Mouse (Mus musculus) erythroid progenitor cell, adult 5-6 weeks (primary cell): ENCODE data around the gene Btrc. TPM values are rescaled to one million over a fixed set of nuclear protein-coding genes. Genes with fewer than 3 reads are reported as not detected.
A peak's percentile ranks its signal among the peaks of the same experiment; 100 is the strongest.
"Not testable (repeated sequence)": the region's sequence is repeated elsewhere in the genome, so short reads cannot be mapped to it uniquely, and the experiment has no call there.

Experiments used
- ATAC-seq: replicated peaks from 2 replicates; pipeline ENCODE4 v1.8.0; 2016; ENCODE audit warnings: moderate number of reproducible peaks, mild to moderate bottlenecking, moderate TSS enrichment, inconsistent platforms; ENCODE audit not compliant: poor library complexity, low FRiP score, severe bottlenecking
- total RNA-seq, 2 experiments: library from RNA; stranded (forward) in 1 of 2; stranded (reverse) in 1 of 2; fragments of 150-400 nt in 1 of 2; fragments of 186-747, 209-891 nt in 1 of 2; gene quantifications; 2 replicates each; pipeline versions ENCODE4 v1.2.3 to v1.2.4; 2015 to 2017; ENCODE audit warnings: low replicate concordance in 2 of 2

The Btrc gene
- total RNA-seq (2015; ENCODE audit: low replicate concordance) (130 and 155 TPM in 2 replicates), total RNA-seq (2017; ENCODE audit: low replicate concordance) (235 and 268 TPM in 2 replicates)

DNA sequence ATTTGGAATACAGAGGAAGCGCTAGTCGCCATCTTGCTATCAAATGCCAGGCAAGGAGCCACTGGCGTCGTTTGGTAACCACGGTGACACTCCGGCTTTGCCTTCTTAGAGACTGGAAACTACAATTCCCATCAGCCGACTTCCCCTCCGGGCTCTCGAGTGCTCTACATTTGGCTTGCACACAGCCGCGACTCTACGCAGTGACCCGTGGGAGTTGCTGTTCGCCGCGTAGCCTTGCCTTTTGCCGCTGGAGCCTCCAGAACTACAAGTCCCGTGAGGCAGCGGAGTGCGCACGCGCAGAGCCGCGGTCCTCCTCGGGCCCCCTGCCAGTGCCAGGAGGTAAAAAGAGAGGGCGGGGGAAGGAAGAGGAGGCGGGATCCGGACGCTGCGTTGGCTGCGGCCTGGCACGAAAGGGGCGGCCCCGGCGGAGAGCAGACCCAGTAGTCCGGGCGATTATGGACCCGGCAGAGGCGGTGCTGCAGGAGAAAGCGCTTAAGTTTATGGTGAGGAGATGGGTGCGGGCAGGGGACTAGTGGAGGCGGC, at the start of gene Btrc:
TSS of gene Btrc (plus strand) at position 351 of the 543 bp plus-strand sequence.
- ATAC-seq: peak; percentile 96

GRCm38 (mm10) chr19:45317473-45317882, 46.1 kb upstream of the Btrc start:
- ATAC-seq: no peak

- no peak for ATAC-seq
These were observed 42.5 kb upstream of the Btrc start for GRCm38 (mm10) chr19:45321062-45321461.

- ATAC-seq: no peak
These were observed 34.5 kb upstream of the Btrc start for GRCm38 (mm10) chr19:45329039-45329438.

GRCm38 (mm10) chr19:45329748-45330298, 33.7 kb upstream of the Btrc start:
- no peak for ATAC-seq

DNA sequence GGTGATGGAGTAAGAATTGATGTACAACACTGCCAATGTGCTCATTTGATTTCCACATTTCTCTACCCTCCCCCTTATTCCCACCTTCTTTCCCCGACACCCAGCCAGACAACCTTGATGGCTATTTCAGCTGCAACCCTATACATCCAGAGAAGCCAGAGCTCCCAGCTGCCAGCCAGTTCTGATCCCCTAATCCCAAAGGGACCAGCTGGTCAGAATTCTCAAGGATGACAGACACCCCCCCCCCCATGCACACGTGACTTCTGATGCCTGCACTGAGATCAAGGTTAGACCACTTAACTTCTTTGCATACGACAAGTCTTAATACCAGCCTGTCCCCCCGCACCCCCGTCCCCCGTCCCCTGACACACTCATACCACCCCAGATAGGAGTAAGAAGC, 26.8 kb upstream of the Btrc start:
- ATAC-seq: no peak

DNA sequence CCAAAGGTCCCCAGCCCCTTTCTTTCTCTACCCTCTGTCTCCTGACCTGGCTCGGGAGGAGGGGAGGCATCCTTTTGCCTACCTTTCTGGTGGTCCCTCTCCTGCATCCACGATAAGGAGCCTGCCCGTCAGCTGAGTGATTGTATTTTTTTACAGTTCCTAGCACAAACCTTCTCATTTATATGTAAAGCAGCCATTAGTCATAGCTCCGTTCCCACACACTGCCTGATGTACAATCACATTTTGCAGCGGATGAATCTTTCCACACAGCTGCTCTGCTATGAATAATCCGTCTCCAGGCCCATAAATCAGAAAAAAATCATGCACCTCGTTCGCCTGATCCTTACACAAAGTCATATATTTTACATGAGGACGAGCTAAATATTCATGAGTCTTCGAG, 25.4 kb upstream of the Btrc start:
- no peak for ATAC-seq

DNA sequence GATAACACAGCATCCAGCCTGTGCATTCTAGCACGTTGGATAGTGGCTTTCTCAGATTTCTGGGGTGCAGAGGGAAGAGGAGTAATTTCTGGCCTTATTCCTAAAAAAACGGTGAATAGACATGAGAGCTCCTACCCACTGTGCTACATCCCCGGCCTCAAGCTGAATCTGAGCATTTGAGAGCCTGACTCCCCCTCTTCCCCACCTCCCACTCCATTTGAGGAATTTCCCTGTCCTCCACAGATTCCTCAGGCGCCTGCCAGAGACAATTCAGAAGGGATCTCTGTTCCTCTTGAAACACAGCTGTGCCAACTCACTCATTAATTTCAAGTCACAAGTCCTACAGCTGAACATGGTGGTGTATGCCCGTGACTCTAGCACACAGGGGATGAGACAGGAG, 19.6 kb upstream of the Btrc start:
- ATAC-seq: no peak

DNA sequence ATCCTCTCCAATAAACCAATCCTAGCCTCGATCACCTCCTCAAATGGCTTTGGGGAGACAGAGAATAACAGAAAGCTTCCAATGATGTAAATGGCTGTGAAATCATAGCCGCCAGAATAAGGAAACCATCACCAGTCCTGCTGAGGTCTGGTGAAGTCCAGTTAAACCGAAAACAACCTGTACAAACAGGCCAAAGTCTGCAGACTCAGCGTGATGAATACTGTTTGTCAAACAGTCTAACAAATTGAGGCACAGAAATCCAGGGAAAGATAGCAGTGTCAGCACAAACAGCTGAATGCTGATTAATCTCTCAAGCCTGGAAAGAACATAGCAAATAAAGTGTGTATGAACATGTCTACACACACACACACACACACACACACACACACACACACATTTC, 15.3 kb upstream of the Btrc start:
- no peak for ATAC-seq

GRCm38 (mm10) chr19:45350456-45350855, 13.1 kb upstream of the Btrc start:
- ATAC-seq: no peak

GRCm38 (mm10) chr19:45352706-45353105, 10.8 kb upstream of the Btrc start:
- not testable (repeated sequence) for ATAC-seq

DNA sequence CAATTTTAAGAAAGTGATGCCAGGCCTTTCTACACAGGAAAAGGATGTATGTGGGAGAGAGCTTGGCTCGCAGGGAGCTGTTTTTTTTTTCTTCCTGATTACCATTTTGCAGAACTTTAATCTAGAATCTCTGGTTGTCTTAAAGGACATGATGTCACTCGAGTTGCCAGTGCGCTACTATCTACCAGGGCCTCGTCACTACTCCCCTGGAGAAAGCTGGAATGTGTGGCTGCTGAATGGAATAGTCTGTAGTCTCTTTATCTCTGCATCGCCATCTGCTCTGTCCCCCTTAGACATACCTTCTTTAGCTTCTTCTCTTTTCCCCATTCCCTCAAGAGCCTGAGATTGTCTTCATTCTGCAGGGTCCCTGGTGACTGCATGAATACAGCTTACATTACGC, 7.9 kb upstream of the Btrc start:
- ATAC-seq: no peak

- not testable (repeated sequence) for ATAC-seq
These were observed 6.7 kb upstream of the Btrc start for GRCm38 (mm10) chr19:45356868-45357267.

GRCm38 (mm10) chr19:45360486-45360885, 3.0 kb upstream of the Btrc start:
- no peak for ATAC-seq

GRCm38 (mm10) chr19:45363933-45364391, 428 bp downstream of the Btrc start:
- peak; percentile 9; the same call in 1 of the 2 replicates for ATAC-seq

DNA sequence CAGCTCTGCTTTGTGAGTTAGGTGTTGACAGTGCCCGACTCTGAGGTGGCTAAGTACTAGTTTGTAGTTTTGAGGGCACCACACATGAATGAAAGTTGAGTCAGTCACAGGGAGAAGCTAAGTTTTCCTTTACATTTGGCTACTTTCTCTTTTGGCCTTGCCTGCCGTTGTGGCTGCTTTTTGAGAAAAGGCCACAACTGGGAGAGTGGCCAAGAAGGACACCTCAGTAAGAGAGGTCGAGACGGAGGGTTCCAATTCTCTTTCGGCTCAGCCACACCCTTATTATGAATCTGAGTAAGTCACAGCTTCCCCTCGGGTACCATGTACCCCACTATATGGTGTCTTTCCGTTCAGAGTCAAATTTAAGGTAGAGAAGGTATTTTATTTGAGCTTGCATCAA, 3.1 kb downstream of the Btrc start:
- no peak for ATAC-seq

DNA sequence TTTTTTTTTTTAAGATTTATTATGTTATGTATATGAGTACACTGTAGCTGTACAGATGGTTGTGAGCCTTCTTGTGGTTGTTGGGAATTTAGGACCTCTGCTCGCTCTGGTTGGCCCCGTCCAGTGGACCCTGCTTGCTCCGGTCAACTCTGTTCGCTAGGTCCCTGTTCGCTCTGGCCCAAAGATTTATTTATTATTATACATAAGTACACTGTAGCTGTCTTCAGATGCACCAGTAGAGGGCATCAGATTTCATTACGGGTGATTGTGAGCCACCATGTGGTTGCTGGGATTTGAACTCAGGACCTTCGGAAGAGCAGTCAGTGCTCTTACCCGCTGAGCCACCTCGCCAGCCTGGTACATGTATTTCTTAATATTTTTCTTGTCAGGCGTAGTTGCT, 21.3 kb downstream of the Btrc start:
- not testable (repeated sequence) for ATAC-seq

GRCm38 (mm10) chr19:45388551-45388950, 25.0 kb downstream of the Btrc start:
- ATAC-seq: no peak

GRCm38 (mm10) chr19:45394078-45394477, 30.5 kb downstream of the Btrc start:
- ATAC-seq: no peak

GRCm38 (mm10) chr19:45411000-45411399, 47.5 kb downstream of the Btrc start:
- no peak for ATAC-seq

DNA sequence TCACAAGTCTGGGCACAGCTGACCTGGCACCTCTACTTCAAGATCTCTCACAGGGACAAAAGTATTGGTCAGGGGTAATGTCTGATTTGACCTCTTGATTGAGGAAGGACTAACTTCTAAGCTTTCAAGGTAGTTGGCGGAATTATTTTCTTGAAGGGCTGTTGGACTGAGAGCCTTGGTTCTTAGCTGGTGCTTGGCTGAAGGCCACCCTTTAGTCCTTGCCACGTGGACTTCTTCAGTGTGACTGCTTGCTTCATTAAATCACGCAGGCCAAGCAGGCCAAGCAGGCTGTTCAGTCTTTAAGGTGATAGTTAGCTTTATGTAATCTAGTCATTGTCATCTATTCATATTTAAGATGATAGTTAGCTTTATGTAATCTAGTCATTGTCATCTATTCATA, 49.2 kb downstream of the Btrc start:
- ATAC-seq: no peak

DNA sequence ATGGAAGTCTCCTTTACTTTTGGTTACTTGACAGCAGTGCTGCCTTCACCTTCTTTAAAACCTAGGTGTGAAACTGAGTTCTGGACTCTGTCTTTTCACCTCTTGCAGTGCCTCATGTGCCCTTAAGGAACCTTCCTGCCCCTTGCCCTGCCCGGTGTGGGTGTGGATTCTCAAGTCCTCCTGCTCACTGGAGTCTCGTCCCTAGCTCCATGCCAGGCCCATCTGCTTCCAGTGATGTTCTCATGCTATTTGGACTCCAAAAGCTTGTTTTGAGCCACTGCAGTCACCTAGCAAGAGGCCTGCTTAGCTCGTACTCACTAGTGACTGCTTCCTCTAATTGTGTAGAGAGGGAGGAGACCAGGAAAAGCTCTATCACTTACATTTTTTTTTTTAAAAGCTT, 50.4 kb downstream of the Btrc start:
- ATAC-seq: no peak
